Mouse (Mus musculus) liver, postnatal 0 days (tissue): ENCODE results near the gene Syn2. TPM values are rescaled to one million over a fixed set of nuclear protein-coding genes. Genes with fewer than 3 reads are reported as not detected.

Experiments used
- ATAC-seq: fragments of 200-750 bp; cut with Nextera tagmentation; 2 replicates; pipeline ENCODE4 v1.8.0; 2017; ENCODE audit warnings: mild to moderate bottlenecking, moderate library complexity
- DNase-seq: peaks from one replicate; pipeline ENCODE4 v3.0.0-alpha.2; 2016
- H3K27ac ChIP-seq: fragments of 300-500 bp; sonication (generic); 2 replicates; pipeline ENCODE4 v1.5.1; 2014; ENCODE audit warnings: antibody characterized with exemption, moderate library complexity, mild to moderate bottlenecking, low read depth
- H3K27me3 ChIP-seq: fragments of 300-500 bp; sonication (generic); 2 replicates; pipeline ENCODE4 v1.6.1; 2014; ENCODE audit warnings: low read length, control low read depth, mixed read lengths; ENCODE audit not compliant: insufficient read depth
- H3K36me3 ChIP-seq: fragments of 300-500 bp; sonication (generic); replicated peaks from 2 replicates; pipeline ENCODE4 v1.6.1; 2014; ENCODE audit warnings: mild to moderate bottlenecking, control low read depth, low read length, moderate library complexity, mixed read lengths; ENCODE audit not compliant: insufficient read depth
- H3K4me1 ChIP-seq: fragments of 300-500 bp; sonication (generic); 2 replicates; pipeline ENCODE4 v1.6.1; 2014; ENCODE audit warnings: antibody characterized with exemption, mild to moderate bottlenecking, control low read depth; ENCODE audit not compliant: insufficient read depth
- H3K4me2 ChIP-seq: fragments of 300-500 bp; sonication (generic); 2 replicates; pipeline ENCODE4 v1.6.1; 2014; ENCODE audit warnings: low read depth, mild to moderate bottlenecking, low read length, moderate library complexity, mixed read lengths
- H3K4me3 ChIP-seq: fragments of 300-500 bp; sonication (generic); 2 replicates; pipeline ENCODE4 v1.5.1; 2014; ENCODE audit warnings: low read depth, low read length
- H3K9ac ChIP-seq: fragments of 300-500 bp; sonication (generic); replicated peaks from 2 replicates; pipeline ENCODE4 v1.6.1; 2014; ENCODE audit warnings: mild to moderate bottlenecking, moderate library complexity
- H3K9me3 ChIP-seq: fragments of 300-500 bp; sonication (generic); 2 replicates; pipeline ENCODE4 v1.6.1; 2016; ENCODE audit warnings: mild to moderate bottlenecking, control low read depth, low read length, mixed read lengths
- CTCF ChIP-seq: sonication (generic); IDR thresholded peaks from 2 replicates; pipeline ENCODE4 v1.5.1; 2016; ENCODE audit warnings: antibody characterized with exemption, low read depth
- EP300 ChIP-seq: IDR thresholded peaks from 2 replicates; pipeline ENCODE4 v1.6.1; 2016; ENCODE audit warnings: antibody characterized with exemption, low read depth, mild to moderate bottlenecking
- WGBS: fragments of 180-500 bp; shearing (Covaris S2); extraction: QIAGEN DNeasy Blood & Tissue Kit; methylation state at CpG from one replicate; pipeline ENCODE4 v1.1.7; 2014; ENCODE audit not compliant: insufficient replicate concordance; 5-methylcytosine and 5-hydroxymethylcytosine counted together
- polyA plus RNA-seq: library from polyadenylated mRNA; unstranded; fragments of >200 nt; fragmentation: Nextera tagmentation; extraction: Ambion mirVana; gene quantifications from 2 replicates; pipeline ENCODE4 v1.2.1, GENCODE M21; 2015

Gene Syn2
- 0.20 and 0.21 TPM in 2 replicates for polyA plus RNA-seq

- Histone ChIP-seq H3K27ac (no peak within 1 kb of the TSS), H3K9me3 (no peaks in the 10 kb centered on the region), H3K4me3 (peak within 1 kb of the TSS; percentile 48), H3K4me2 (peak within 1 kb of the TSS; percentile 77), H3K4me1 (peaks cover 6% of the 10 kb centered on the region; the same call in 1 of the 2 replicates), H3K36me3 (no peaks in the 10 kb centered on the region), H3K27me3 (peaks cover 40% of the 10 kb centered on the region), H3K9ac (peak within 1 kb of the TSS; percentile 34; the same call in 1 of the 2 replicates)
- DNase-seq (peak; percentile 74), ATAC-seq (peak; percentile 77)
- TF ChIP-seq EP300 (no peak), CTCF (no peak)
- 1% methylated on average over 71 of the region's 75 CpGs for WGBS
Measured at GRCm38 (mm10) chr6:115134501-115135331, at the start of gene Syn2. Syn2 (plus strand) TSS chr6:115134902.

GRCm38 (mm10) chr6:115085274-115085841 is 49.3 kb upstream of the Syn2 start:
- TF ChIP-seq EP300 (no peak), CTCF (no peak)
- no peaks in the 10 kb centered on the region for H3K9me3 ChIP-seq
- no peak overlapping the region for H3K4me2 ChIP-seq
- DNase-seq (no peak), ATAC-seq (no peak)
- no peak overlapping the region for H3K9ac ChIP-seq
- no peaks in the 10 kb centered on the region for H3K4me1 ChIP-seq
- H3K27ac ChIP-seq = no peak overlapping the region
- no peaks in the 10 kb centered on the region for H3K36me3 ChIP-seq
- H3K4me3 ChIP-seq = no peak overlapping the region
- H3K27me3 ChIP-seq = no peaks in the 10 kb centered on the region
- 59% methylated on average over 9 of the region's 9 CpGs for WGBS

GRCm38 (mm10) chr6:115088314-115089106 is 46.2 kb upstream of the Syn2 start:
- DNase-seq = no peak
- Histone ChIP-seq H3K9ac (no peak overlapping the region), H3K27ac (no peak overlapping the region), H3K4me1 (no peaks in the 10 kb centered on the region), H3K4me2 (no peak overlapping the region), H3K9me3 (no peaks in the 10 kb centered on the region), H3K27me3 (no peaks in the 10 kb centered on the region), H3K36me3 (no peaks in the 10 kb centered on the region), H3K4me3 (no peak overlapping the region)
- whole genome bisulfite sequencing = 51% methylated on average over 7 of the region's 7 CpGs
- no peak for ATAC-seq
- TF ChIP-seq EP300 = no peak
- TF ChIP-seq CTCF = no peak

GRCm38 (mm10) chr6:115091737-115092136 is 43.0 kb upstream of the Syn2 start:
- Histone ChIP-seq H3K4me3 (no peak overlapping the region), H3K9ac (no peak overlapping the region), H3K36me3 (no peaks in the 10 kb centered on the region), H3K9me3 (no peaks in the 10 kb centered on the region), H3K27me3 (no peaks in the 10 kb centered on the region), H3K27ac (no peak overlapping the region), H3K4me2 (no peak overlapping the region), H3K4me1 (no peaks in the 10 kb centered on the region)
- DNase-seq = no peak
- 17% methylated on average over 1 of the region's 1 CpGs for WGBS
- ATAC-seq = no peak
- no peak for TF ChIP-seq EP300
- no peak for TF ChIP-seq CTCF

- H3K4me2 ChIP-seq = no peak overlapping the region
- no peaks in the 10 kb centered on the region for H3K9me3 ChIP-seq
- no peaks in the 10 kb centered on the region for H3K36me3 ChIP-seq
- ATAC-seq = no peak
- no peaks in the 10 kb centered on the region for H3K4me1 ChIP-seq
- no peaks in the 10 kb centered on the region for H3K27me3 ChIP-seq
- no peak overlapping the region for H3K4me3 ChIP-seq
- no peak overlapping the region for H3K27ac ChIP-seq
- H3K9ac ChIP-seq = no peak overlapping the region
- WGBS = 39% methylated on average over 4 of the region's 4 CpGs
- DNase-seq = no peak
- TF ChIP-seq CTCF (no peak), EP300 (no peak)
Measured at GRCm38 (mm10) chr6:115102542-115102941, 32.2 kb upstream of the Syn2 start.

- WGBS = 85% methylated on average over 1 of the region's 1 CpGs
- H3K9me3 ChIP-seq = no peaks in the 10 kb centered on the region
- H3K36me3 ChIP-seq = no peaks in the 10 kb centered on the region
- no peaks in the 10 kb centered on the region for H3K27me3 ChIP-seq
- DNase-seq = no peak
- no peak overlapping the region for H3K4me3 ChIP-seq
- H3K27ac ChIP-seq = no peak overlapping the region
- no peak overlapping the region for H3K4me2 ChIP-seq
- no peaks in the 10 kb centered on the region for H3K4me1 ChIP-seq
- no peak for ATAC-seq
- TF ChIP-seq CTCF (no peak), EP300 (no peak)
- H3K9ac ChIP-seq = no peak overlapping the region
Measured at GRCm38 (mm10) chr6:115111426-115111825, 23.3 kb upstream of the Syn2 start.
